In genomic region chr15:82353745-82354113, GRCm38 (mm10) we compare ENCODE assay signal across 8 mouse cellular contexts. TPM values are rescaled to one million over a fixed set of nuclear protein-coding genes. Genes with fewer than 3 reads are reported as not detected.
DNase-seq lines count a peak whose midpoint lies in the region; ATAC-seq and TF ChIP-seq lines count a peak whose summit lies in the region.

No protein-coding gene starts in this region.

- H3K36me3 ChIP-seq in lung, embryonic 14.5 days (ENCODE audit: insufficient read depth) = peaks cover 30% of the 10 kb centered on the region
- H3K36me3 ChIP-seq in embryonic facial prominence, embryonic 15.5 days = peaks cover 24% of the 10 kb centered on the region
- peaks cover 30% of the 10 kb centered on the region for H3K36me3 ChIP-seq in limb, embryonic 12.5 days

- H3K27ac ChIP-seq in lung, embryonic 14.5 days (ENCODE audit: low read depth) = peak overlapping the region; percentile 92
- H3K27ac ChIP-seq in embryonic facial prominence, embryonic 15.5 days (replicated peaks) = peak overlapping the region; percentile 95
- peak overlapping the region; percentile 84 for H3K27ac ChIP-seq in limb, embryonic 12.5 days
- peak overlapping the region; percentile 92 for H3K27ac ChIP-seq in olfactory bulb, adult 2 months (ENCODE audit: insufficient read depth, low read depth, low read length)

- DNase-seq in lung, embryonic 14.5 days = no peak
- no peak for DNase-seq in lung, postnatal 10 days
- no peak for DNase-seq in ovary, postnatal 10 days (ENCODE audit: low spot score)
- DNase-seq in left cerebral cortex, adult 11 months (ENCODE audit: low spot score) = no peak
- no peak for DNase-seq in spleen, adult 18-20 months

- H3K27me3 ChIP-seq in lung, embryonic 14.5 days (ENCODE audit: insufficient read depth, low read length) = no peaks in the 10 kb centered on the region
- no peaks in the 10 kb centered on the region for H3K27me3 ChIP-seq in embryonic facial prominence, embryonic 15.5 days
- no peaks in the 10 kb centered on the region for H3K27me3 ChIP-seq in limb, embryonic 12.5 days

- H3K9ac ChIP-seq in lung, embryonic 14.5 days = peak overlapping the region; percentile 95
- H3K9ac ChIP-seq in embryonic facial prominence, embryonic 15.5 days = peak overlapping the region; percentile 82
- H3K9ac ChIP-seq in limb, embryonic 12.5 days (replicated peaks) = peak overlapping the region; percentile 93

- whole genome bisulfite sequencing in lung, embryonic 14.5 days = under 1% methylated on average over 23 of the region's 23 CpGs
- WGBS in embryonic facial prominence, embryonic 15.5 days = under 1% methylated on average over 23 of the region's 23 CpGs
- under 1% methylated on average over 23 of the region's 23 CpGs for WGBS in limb, embryonic 12.5 days
- under 1% methylated on average over 23 of the region's 23 CpGs for WGBS in olfactory bulb, adult 2 months

- peak overlapping the region; percentile 97 for H3K4me3 ChIP-seq in lung, embryonic 14.5 days (ENCODE audit: low read depth, low read length)
- peak overlapping the region; percentile 74 for H3K4me3 ChIP-seq in embryonic facial prominence, embryonic 15.5 days (replicated peaks)
- peak overlapping the region; percentile 93 for H3K4me3 ChIP-seq in limb, embryonic 12.5 days (replicated peaks)
- H3K4me3 ChIP-seq in olfactory bulb, adult 2 months (ENCODE audit: insufficient read depth, low read depth, low read length) = peak overlapping the region; percentile 94

- no peaks in the 10 kb centered on the region for H3K9me3 ChIP-seq in lung, embryonic 14.5 days (ENCODE audit: low read depth, low read length)
- H3K9me3 ChIP-seq in embryonic facial prominence, embryonic 15.5 days (replicated peaks) = no peaks in the 10 kb centered on the region
- no peaks in the 10 kb centered on the region for H3K9me3 ChIP-seq in limb, embryonic 12.5 days

- no peak for TF ChIP-seq POLR2A in olfactory bulb, adult 2 months (IDR thresholded peaks at IDR 0.05; ENCODE audit: insufficient read depth, low read depth, low read length)

- TF ChIP-seq CTCF in lung, embryonic 14.5 days (IDR thresholded peaks at IDR 0.05; ENCODE audit: low read depth) = no peak
- no peak for TF ChIP-seq CTCF in olfactory bulb, adult 2 months (IDR thresholded peaks at IDR 0.05; ENCODE audit: insufficient read depth, low read depth, low read length)

- peak; percentile 54 for ATAC-seq in lung, embryonic 14.5 days (ENCODE audit: insufficient read depth)
- peak; percentile 13; the same call in 1 of the 2 replicates for ATAC-seq in embryonic facial prominence, embryonic 15.5 days (ENCODE audit: insufficient number of reproducible peaks, low FRiP score, low TSS enrichment, low read depth)
- ATAC-seq in limb, embryonic 12.5 days (ENCODE audit: insufficient number of reproducible peaks, insufficient read depth, low FRiP score, low TSS enrichment, low read depth) = no peak; the same call in 1 of the 2 replicates

- H3K4me2 ChIP-seq in lung, embryonic 14.5 days = peak overlapping the region; percentile 95
- peak overlapping the region; percentile 86 for H3K4me2 ChIP-seq in embryonic facial prominence, embryonic 15.5 days (replicated peaks)
- H3K4me2 ChIP-seq in limb, embryonic 12.5 days = peak overlapping the region; percentile 86

- H3K4me1 ChIP-seq in lung, embryonic 14.5 days (ENCODE audit: insufficient read depth) = no peaks in the 10 kb centered on the region
- peaks cover 28% of the 10 kb centered on the region for H3K4me1 ChIP-seq in embryonic facial prominence, embryonic 15.5 days
- H3K4me1 ChIP-seq in limb, embryonic 12.5 days (replicated peaks) = peaks cover 23% of the 10 kb centered on the region
- peaks cover 13% of the 10 kb centered on the region for H3K4me1 ChIP-seq in olfactory bulb, adult 2 months (ENCODE audit: control insufficient read depth, insufficient read depth, low read length)

RNA-seq across cellular contexts. Expression of gene Ndufa6, which starts 0.4 kb away (rescaled TPM):
- polyA plus RNA-seq in lung, embryonic 14.5 days (2014; fragmentation: Nextera tagmentation; extraction: Ambion mirVana) = 289 and 322 TPM in 2 replicates
- 314 and 320 TPM in 2 replicates for polyA plus RNA-seq in embryonic facial prominence, embryonic 15.5 days (2015; fragmentation: Nextera tagmentation; extraction: Ambion mirVana)
- 302 and 311 TPM in 2 replicates for polyA plus RNA-seq in limb, embryonic 12.5 days (2016; fragmentation: Nextera tagmentation; extraction: Ambion mirVana)
- not detected in 2 replicates for polyA plus RNA-seq in olfactory bulb, adult 2 months (2012; ENCODE audit: insufficient read depth, insufficient read length, low replicate concordance, missing spikeins)

RNA-seq across cellular contexts. Expression of gene Smdt1, which starts 15.0 kb away (rescaled TPM):
- polyA plus RNA-seq in lung, embryonic 14.5 days (2014; fragmentation: Nextera tagmentation; extraction: Ambion mirVana) = 218 and 226 TPM in 2 replicates
- 264 and 279 TPM in 2 replicates for polyA plus RNA-seq in embryonic facial prominence, embryonic 15.5 days (2015; fragmentation: Nextera tagmentation; extraction: Ambion mirVana)
- polyA plus RNA-seq in limb, embryonic 12.5 days (2016; fragmentation: Nextera tagmentation; extraction: Ambion mirVana) = 204 and 226 TPM in 2 replicates
- not detected in 2 replicates for polyA plus RNA-seq in olfactory bulb, adult 2 months (2012; ENCODE audit: insufficient read depth, insufficient read length, low replicate concordance, missing spikeins)

RNA-seq across cellular contexts. Expression of gene Pheta2, which starts 15.0 kb away (rescaled TPM):
- 13.8 and 14.4 TPM in 2 replicates for polyA plus RNA-seq in lung, embryonic 14.5 days (2014; fragmentation: Nextera tagmentation; extraction: Ambion mirVana)
- polyA plus RNA-seq in embryonic facial prominence, embryonic 15.5 days (2015; fragmentation: Nextera tagmentation; extraction: Ambion mirVana) = 23.8 and 24.9 TPM in 2 replicates
- 11.0 and 11.3 TPM in 2 replicates for polyA plus RNA-seq in limb, embryonic 12.5 days (2016; fragmentation: Nextera tagmentation; extraction: Ambion mirVana)
- not detected in 2 replicates for polyA plus RNA-seq in olfactory bulb, adult 2 months (2012; ENCODE audit: insufficient read depth, insufficient read length, low replicate concordance, missing spikeins)

RNA-seq across cellular contexts. Expression of gene Naga, which starts 15.0 kb away (rescaled TPM):
- 40.3 and 45.9 TPM in 2 replicates for polyA plus RNA-seq in lung, embryonic 14.5 days (2014; fragmentation: Nextera tagmentation; extraction: Ambion mirVana)
- polyA plus RNA-seq in embryonic facial prominence, embryonic 15.5 days (2015; fragmentation: Nextera tagmentation; extraction: Ambion mirVana) = 64.8 and 65.9 TPM in 2 replicates
- polyA plus RNA-seq in limb, embryonic 12.5 days (2016; fragmentation: Nextera tagmentation; extraction: Ambion mirVana) = 33.6 and 34.1 TPM in 2 replicates
- polyA plus RNA-seq in olfactory bulb, adult 2 months (2012; ENCODE audit: insufficient read depth, insufficient read length, low replicate concordance, missing spikeins) = not detected in 2 replicates

RNA-seq across cellular contexts. Expression of gene Cyp2d22, which starts 26.3 kb away (rescaled TPM):
- polyA plus RNA-seq in lung, embryonic 14.5 days (2014; fragmentation: Nextera tagmentation; extraction: Ambion mirVana) = 4.1 and 5.5 TPM in 2 replicates
- 12.2 and 12.3 TPM in 2 replicates for polyA plus RNA-seq in embryonic facial prominence, embryonic 15.5 days (2015; fragmentation: Nextera tagmentation; extraction: Ambion mirVana)
- polyA plus RNA-seq in limb, embryonic 12.5 days (2016; fragmentation: Nextera tagmentation; extraction: Ambion mirVana) = 3.3 and 5.2 TPM in 2 replicates
- not detected in 2 replicates for polyA plus RNA-seq in olfactory bulb, adult 2 months (2012; ENCODE audit: insufficient read depth, insufficient read length, low replicate concordance, missing spikeins)

Comparison
In these comparisons a context has a peak if more than half of its experiments do, and no peak if none do; other contexts are left out.
1. RNA of gene Pheta2, which starts 15.0 kb away (polyA plus RNA-seq): 23.8 to 24.9 TPM in embryonic facial prominence, embryonic 15.5 days, 13.8 to 14.4 TPM in lung, embryonic 14.5 days and 11.0 to 11.3 TPM in limb, embryonic 12.5 days; not detected in olfactory bulb, adult 2 months; every median in the first group is over 10 times any median in the second.
2. Peak in every context shown above with its lines, with median percentiles within 50 percentile points of each other: H3K27ac ChIP-seq, H3K4me2 ChIP-seq, H3K4me3 ChIP-seq and H3K9ac ChIP-seq.